Mouse (Mus musculus): ENCODE results near the gene Pex1. TPM values are rescaled to one million over a fixed set of nuclear protein-coding genes. Genes with fewer than 3 reads are reported as not detected.
A peak's percentile ranks its signal among the peaks of the same experiment; 100 is the strongest.

Pex1 gene
- total and polyA plus RNA-seq, 2 experiments: 9.0 to 21.6 TPM

DNA sequence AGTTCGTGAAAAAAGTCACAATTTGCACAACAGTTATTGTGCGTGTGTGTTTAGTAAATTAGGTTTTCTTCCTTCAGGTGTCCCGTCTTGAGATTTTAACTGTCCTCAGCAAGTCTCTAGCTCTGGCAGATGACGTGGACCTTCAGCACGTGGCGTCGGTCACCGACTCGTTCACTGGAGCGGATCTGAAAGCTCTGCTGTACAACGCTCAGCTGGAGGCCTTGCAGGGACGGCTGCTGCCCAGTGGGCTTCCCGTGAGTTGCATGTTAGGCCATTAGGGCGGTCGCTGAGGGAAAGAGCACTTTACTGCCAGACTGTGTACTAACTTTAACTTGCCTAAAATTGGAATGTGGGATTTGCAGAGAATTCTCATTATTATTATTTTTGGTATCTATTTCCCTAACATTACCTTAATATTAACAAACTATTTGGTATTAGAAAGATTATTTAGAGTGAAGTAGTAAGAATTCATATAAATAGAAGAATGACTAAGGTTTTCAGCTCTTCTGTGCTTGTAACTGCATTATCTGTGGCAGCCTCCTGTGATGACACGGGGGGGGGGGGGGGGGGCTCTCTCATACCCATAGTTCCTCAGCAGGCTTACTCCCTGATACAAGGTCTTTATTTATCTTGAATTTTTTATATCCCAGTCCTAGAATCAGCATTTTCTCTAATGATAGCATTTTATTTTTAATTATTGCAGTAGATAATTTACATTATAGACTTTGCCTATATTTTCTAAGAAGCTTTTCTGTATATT lies 35.8 kb downstream of the Pex1 start:
- no peaks in the 10 kb centered on the region for H3K79me2 ChIP-seq (ENCODE audit: control insufficient read depth, insufficient read depth, low read length)
- H3K4me3 ChIP-seq (ENCODE audit: insufficient read depth, low read depth, low read length): no peak overlapping the region
- TF ChIP-seq POLR2A (IDR thresholded peaks at IDR 0.05; ENCODE audit: extremely low read depth, insufficient read depth, low read length): no peak
- no peak for TF ChIP-seq CTCF (IDR thresholded peaks at IDR 0.05; ENCODE audit: low read depth, low read length)
- H3K27ac ChIP-seq (replicated peaks; ENCODE audit: insufficient read depth, low read depth, low read length): no peak overlapping the region
- no peaks in the 10 kb centered on the region for H3K27me3 ChIP-seq (ENCODE audit: control insufficient read depth, insufficient read depth, low read length)
- 89% methylated on average over 16 of the region's 16 CpGs for WGBS
- no peak overlapping the region for H3K9ac ChIP-seq (ENCODE audit: low read depth, low read length)
- no peak for DNase-seq (ENCODE audit: extremely low read depth, low read depth, low spot score)
- H3K4me1 ChIP-seq (ENCODE audit: control insufficient read depth, insufficient read depth, low read length): no peaks in the 10 kb centered on the region
- peaks cover 48% of the 10 kb centered on the region for H3K36me3 ChIP-seq (ENCODE audit: control insufficient read depth, insufficient read depth, low read length)

DNA sequence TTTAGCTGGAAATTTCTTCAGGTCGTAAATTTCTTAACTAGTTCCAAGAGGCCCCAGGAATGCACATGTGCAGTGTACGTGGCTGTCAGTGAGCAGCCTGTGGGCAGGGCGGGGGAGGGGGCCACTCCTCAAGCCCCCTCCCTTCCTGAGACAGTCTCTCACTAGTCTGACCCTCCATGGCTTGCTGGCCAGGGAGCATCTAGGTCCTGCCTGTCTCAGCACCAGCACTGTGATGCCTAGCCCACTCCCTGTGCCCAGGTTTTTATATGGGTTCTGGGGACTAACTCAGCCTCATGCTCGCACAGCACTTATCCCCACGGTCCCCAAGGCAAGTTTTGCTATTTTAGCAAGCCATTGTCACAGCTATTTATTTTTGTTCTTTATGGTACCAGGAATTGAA lies 36.4 kb downstream of the Pex1 start:
- DNase-seq (ENCODE audit: extremely low read depth, low read depth, low spot score): no peak
- Histone ChIP-seq H3K4me3 (ENCODE audit: insufficient read depth, low read depth, low read length) (no peak overlapping the region), H3K9ac (ENCODE audit: low read depth, low read length) (no peak overlapping the region), H3K27me3 (ENCODE audit: control insufficient read depth, insufficient read depth, low read length) (no peaks in the 10 kb centered on the region), H3K79me2 (ENCODE audit: control insufficient read depth, insufficient read depth, low read length) (no peaks in the 10 kb centered on the region), H3K36me3 (ENCODE audit: control insufficient read depth, insufficient read depth, low read length) (peaks cover 49% of the 10 kb centered on the region), H3K4me1 (ENCODE audit: control insufficient read depth, insufficient read depth, low read length) (no peaks in the 10 kb centered on the region), H3K27ac (replicated peaks; ENCODE audit: insufficient read depth, low read depth, low read length) (no peak overlapping the region)
- no peak for TF ChIP-seq CTCF (IDR thresholded peaks at IDR 0.05; ENCODE audit: low read depth, low read length)
- WGBS: 94% methylated on average over 5 of the region's 5 CpGs

DNA sequence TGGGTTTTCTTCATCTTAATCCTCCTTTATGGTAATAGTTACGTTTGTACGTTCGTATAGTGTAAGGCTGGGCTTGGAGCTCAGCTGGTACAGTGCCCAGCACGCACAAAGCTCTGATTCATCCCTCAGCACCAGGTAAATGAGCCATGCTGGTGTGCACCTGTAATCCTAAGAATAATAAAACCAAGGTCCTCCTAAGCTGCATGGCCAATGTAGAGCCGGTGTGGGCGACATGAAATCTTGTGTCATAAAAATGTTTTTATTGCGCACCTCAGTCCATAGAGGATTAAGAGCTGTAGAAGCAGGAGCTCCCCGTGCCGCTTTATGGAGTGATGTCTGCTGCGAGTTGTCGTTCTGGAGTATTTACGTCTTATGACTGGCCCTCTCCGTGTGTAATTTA lies 37.4 kb downstream of the Pex1 start:
- Histone ChIP-seq H3K27me3 (ENCODE audit: control insufficient read depth, insufficient read depth, low read length) (no peaks in the 10 kb centered on the region), H3K4me3 (ENCODE audit: insufficient read depth, low read depth, low read length) (no peak overlapping the region), H3K79me2 (ENCODE audit: control insufficient read depth, insufficient read depth, low read length) (no peaks in the 10 kb centered on the region), H3K36me3 (ENCODE audit: control insufficient read depth, insufficient read depth, low read length) (peaks cover 45% of the 10 kb centered on the region), H3K4me1 (ENCODE audit: control insufficient read depth, insufficient read depth, low read length) (no peaks in the 10 kb centered on the region), H3K9ac (ENCODE audit: low read depth, low read length) (no peak overlapping the region), H3K27ac (replicated peaks; ENCODE audit: insufficient read depth, low read depth, low read length) (no peak overlapping the region)
- TF ChIP-seq POLR2A (IDR thresholded peaks at IDR 0.05; ENCODE audit: extremely low read depth, insufficient read depth, low read length) (no peak), CTCF (IDR thresholded peaks at IDR 0.05; ENCODE audit: low read depth, low read length) (no peak)
- no peak for DNase-seq (ENCODE audit: extremely low read depth, low read depth, low spot score)
- WGBS: 96% methylated on average over 13 of the region's 13 CpGs

DNA sequence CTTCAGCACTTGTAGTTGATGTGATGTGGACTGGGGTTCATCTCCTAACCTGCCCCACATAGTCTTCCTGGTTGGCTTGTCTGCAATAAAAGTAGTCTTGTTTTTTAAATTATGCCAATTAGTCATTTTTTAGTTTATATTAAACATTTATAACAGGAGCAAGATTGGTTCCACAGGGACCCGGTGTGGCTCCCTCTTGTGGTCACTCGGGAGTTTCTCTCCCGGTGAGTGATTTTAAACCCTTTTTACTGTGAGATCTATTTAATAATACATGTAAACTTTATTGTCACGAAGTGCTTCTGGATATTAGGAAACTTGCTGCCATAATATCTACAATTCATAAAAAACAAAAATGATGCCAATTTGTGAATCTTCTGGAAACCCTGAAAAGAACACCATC lies 38.1 kb downstream of the Pex1 start:
- Histone ChIP-seq H3K27me3 (ENCODE audit: control insufficient read depth, insufficient read depth, low read length) (no peaks in the 10 kb centered on the region), H3K79me2 (ENCODE audit: control insufficient read depth, insufficient read depth, low read length) (no peaks in the 10 kb centered on the region), H3K4me1 (ENCODE audit: control insufficient read depth, insufficient read depth, low read length) (no peaks in the 10 kb centered on the region), H3K36me3 (ENCODE audit: control insufficient read depth, insufficient read depth, low read length) (peaks cover 43% of the 10 kb centered on the region), H3K9ac (ENCODE audit: low read depth, low read length) (no peak overlapping the region), H3K27ac (replicated peaks; ENCODE audit: insufficient read depth, low read depth, low read length) (no peak overlapping the region), H3K4me3 (ENCODE audit: insufficient read depth, low read depth, low read length) (no peak overlapping the region)
- 81% methylated on average over 4 of the region's 4 CpGs for WGBS
- no peak for DNase-seq (ENCODE audit: extremely low read depth, low read depth, low spot score)
- TF ChIP-seq POLR2A (IDR thresholded peaks at IDR 0.05; ENCODE audit: extremely low read depth, insufficient read depth, low read length) (no peak), CTCF (IDR thresholded peaks at IDR 0.05; ENCODE audit: low read depth, low read length) (peak; percentile 39; the same call in 1 of the 2 replicates)

DNA sequence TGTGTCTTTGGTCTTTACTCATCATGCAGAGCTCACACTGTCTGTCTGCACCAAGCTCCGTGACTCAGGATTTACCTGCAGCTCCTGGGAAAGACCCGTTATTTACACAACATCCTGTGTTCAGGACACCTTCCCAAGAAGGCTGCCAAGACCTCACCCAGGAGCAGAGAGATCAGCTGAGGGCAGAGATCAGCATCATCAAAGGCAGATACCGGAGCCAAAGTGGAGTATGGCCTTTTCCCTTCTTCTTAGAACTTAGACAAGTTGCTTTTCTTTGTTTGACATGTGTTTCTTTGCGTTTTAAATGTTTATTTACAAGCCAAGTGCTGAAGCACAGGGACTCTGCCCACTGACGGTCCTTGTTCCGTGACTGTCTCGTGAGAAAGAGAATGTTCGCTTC lies 39.4 kb downstream of the Pex1 start:
- no peak overlapping the region for H3K9ac ChIP-seq (ENCODE audit: low read depth, low read length)
- no peaks in the 10 kb centered on the region for H3K27me3 ChIP-seq (ENCODE audit: control insufficient read depth, insufficient read depth, low read length)
- no peaks in the 10 kb centered on the region for H3K79me2 ChIP-seq (ENCODE audit: control insufficient read depth, insufficient read depth, low read length)
- H3K4me1 ChIP-seq (ENCODE audit: control insufficient read depth, insufficient read depth, low read length): no peaks in the 10 kb centered on the region
- no peak for DNase-seq (ENCODE audit: extremely low read depth, low read depth, low spot score)
- WGBS: 77% methylated on average over 8 of the region's 8 CpGs
- H3K4me3 ChIP-seq (ENCODE audit: insufficient read depth, low read depth, low read length): no peak overlapping the region
- TF ChIP-seq CTCF (IDR thresholded peaks at IDR 0.05; ENCODE audit: low read depth, low read length) (no peak), POLR2A (IDR thresholded peaks at IDR 0.05; ENCODE audit: extremely low read depth, insufficient read depth, low read length) (no peak)
- H3K27ac ChIP-seq (replicated peaks; ENCODE audit: insufficient read depth, low read depth, low read length): no peak overlapping the region
- peaks cover 38% of the 10 kb centered on the region for H3K36me3 ChIP-seq (ENCODE audit: control insufficient read depth, insufficient read depth, low read length)

DNA sequence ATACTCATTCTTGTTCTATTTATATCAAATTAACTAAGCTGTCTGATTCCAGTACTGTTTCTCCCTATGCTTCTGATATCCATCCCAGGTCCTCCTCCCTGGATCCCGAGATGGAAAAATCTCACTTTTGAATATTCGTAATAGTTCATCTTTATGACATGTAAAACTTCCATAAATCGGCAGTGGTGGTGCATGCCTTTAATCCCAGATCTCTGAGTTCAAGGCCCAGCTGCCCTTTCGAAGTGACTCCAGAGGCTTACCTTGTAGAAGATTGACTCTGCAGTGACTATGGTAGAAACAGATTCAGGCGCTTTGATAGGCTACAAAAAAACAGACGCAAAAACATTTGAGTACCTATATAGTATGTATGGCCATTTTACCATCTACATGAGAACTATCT lies 48.8 kb downstream of the Pex1 start:
- no peak overlapping the region for H3K9ac ChIP-seq (ENCODE audit: low read depth, low read length)

More for the DNA sequence above, 48.8 kb downstream of the Pex1 start:
- TF ChIP-seq CTCF (IDR thresholded peaks at IDR 0.05; ENCODE audit: low read depth, low read length) (no peak), POLR2A (IDR thresholded peaks at IDR 0.05; ENCODE audit: extremely low read depth, insufficient read depth, low read length) (no peak)
- no peak for DNase-seq (ENCODE audit: extremely low read depth, low read depth, low spot score)
- Histone ChIP-seq H3K4me1 (ENCODE audit: control insufficient read depth, insufficient read depth, low read length) (peaks cover 4% of the 10 kb centered on the region), H3K27me3 (ENCODE audit: control insufficient read depth, insufficient read depth, low read length) (no peaks in the 10 kb centered on the region), H3K79me2 (ENCODE audit: control insufficient read depth, insufficient read depth, low read length) (no peaks in the 10 kb centered on the region; the same call in 1 of the 2 replicates), H3K27ac (replicated peaks; ENCODE audit: insufficient read depth, low read depth, low read length) (no peak overlapping the region), H3K36me3 (ENCODE audit: control insufficient read depth, insufficient read depth, low read length) (peaks cover 28% of the 10 kb centered on the region), H3K4me3 (ENCODE audit: insufficient read depth, low read depth, low read length) (no peak overlapping the region)
- WGBS: 91% methylated on average over 6 of the region's 6 CpGs

Measured in liver, adult 2 months (tissue).